Mouse (Mus musculus): Measurements from ENCODE around the gene Plppr2. TPM values are rescaled to one million over a fixed set of nuclear protein-coding genes. Genes with fewer than 3 reads are reported as not detected.

Plppr2 gene
- total and polyA plus RNA-seq, 3 experiments, result 1.3 to 13.9 TPM; not detected in 1

DNA sequence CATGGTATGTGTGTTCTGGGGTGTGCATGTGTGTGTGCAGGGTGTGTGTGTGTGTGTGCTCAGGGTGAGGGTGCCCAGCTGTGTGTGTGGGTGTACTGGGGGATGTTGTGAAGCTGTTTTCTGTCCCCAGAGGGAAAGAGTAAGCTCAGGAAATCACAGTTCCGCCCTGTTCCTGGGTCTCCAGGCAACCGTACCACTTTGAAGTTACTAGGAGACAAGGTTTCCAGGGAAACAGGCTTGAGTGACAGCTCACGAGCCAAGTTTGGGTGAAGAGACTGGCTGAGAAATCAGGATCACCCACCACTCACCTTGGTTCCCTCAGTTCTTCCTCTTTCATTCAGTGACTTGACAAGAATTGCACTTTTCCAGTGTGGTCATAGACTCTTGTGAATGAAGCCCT is 16.8 kb downstream of the Plppr2 start:
- H3K4me3 ChIP-seq (ENCODE audit: control insufficient read depth in 1 of 2, insufficient read depth in 1 of 2, low read depth in 2 of 2, low read length in 2 of 2), result no peak overlapping the region
- H3K9me3 ChIP-seq (replicated peaks; ENCODE audit: insufficient read depth, low read length), result no peaks in the 10 kb centered on the region
- H3K9ac ChIP-seq (ENCODE audit: control insufficient read depth, low read depth, low read length, poor library complexity, severe bottlenecking), result no peak overlapping the region
- H3K79me2 ChIP-seq (ENCODE audit: control insufficient read depth, insufficient read depth, low read length, poor library complexity), result peaks cover 1% of the 10 kb centered on the region; the same call in 1 of the 2 replicates
- DNase-seq (ENCODE audit: low read depth, low spot score), result peak; percentile 47
- H3K27me3 ChIP-seq (ENCODE audit: control insufficient read depth in 1 of 2, insufficient read depth in 2 of 2, low read length in 2 of 2), result no peaks in the 10 kb centered on the region
- TF ChIP-seq NELFE (IDR thresholded peaks at IDR 0.05; ENCODE audit: low read depth, low read length) (no peak), ELF1 (IDR thresholded peaks at IDR 0.05; ENCODE audit: low read depth, low read length) (no peak), MAZ (IDR thresholded peaks at IDR 0.05; ENCODE audit: low read depth, low read length) (no peak), MAX (IDR thresholded peaks at IDR 0.05; ENCODE audit: low read length) (no peak), E2F4 (IDR thresholded peaks at IDR 0.05; ENCODE audit: borderline replicate concordance, low read depth, low read length) (no peak), SMC3 (IDR thresholded peaks at IDR 0.05; ENCODE audit: low read depth, low read length) (no peak), USF2 (IDR thresholded peaks at IDR 0.05; ENCODE audit: borderline replicate concordance in 1 of 2, insufficient read depth in 1 of 2, low read depth in 1 of 2, low read length in 2 of 2) (no peak)
- H3K27ac ChIP-seq (ENCODE audit: control insufficient read depth, low read depth, low read length), result no peak overlapping the region
- H3K36me3 ChIP-seq (ENCODE audit: control insufficient read depth in 1 of 2, insufficient read depth in 2 of 2, low read length in 2 of 2), result peaks cover under 1 to 11% of the 10 kb centered on the region in 2 experiments; a peak in 2 of 4 replicates
- peaks cover 7 to 22% of the 10 kb centered on the region in 2 experiments for H3K4me1 ChIP-seq (ENCODE audit: control insufficient read depth in 1 of 2, insufficient read depth in 2 of 2, low read length in 2 of 2)

- Histone ChIP-seq H3K4me1 (ENCODE audit: control insufficient read depth in 1 of 2, insufficient read depth in 2 of 2, low read length in 2 of 2) (peaks cover 7 to 22% of the 10 kb centered on the region in 2 experiments), H3K27ac (ENCODE audit: control insufficient read depth, low read depth, low read length) (peak overlapping the region; percentile 87), H3K4me3 (ENCODE audit: control insufficient read depth in 1 of 2, insufficient read depth in 1 of 2, low read depth in 2 of 2, low read length in 2 of 2) (peak overlapping the region; percentile 52 to 66), H3K9me3 (replicated peaks; ENCODE audit: insufficient read depth, low read length) (no peaks in the 10 kb centered on the region), H3K27me3 (ENCODE audit: control insufficient read depth in 1 of 2, insufficient read depth in 2 of 2, low read length in 2 of 2) (no peaks in the 10 kb centered on the region), H3K79me2 (ENCODE audit: control insufficient read depth, insufficient read depth, low read length, poor library complexity) (peaks cover 6% of the 10 kb centered on the region), H3K9ac (ENCODE audit: control insufficient read depth, low read depth, low read length, poor library complexity, severe bottlenecking) (peak overlapping the region; percentile 76), H3K36me3 (ENCODE audit: control insufficient read depth in 1 of 2, insufficient read depth in 2 of 2, low read length in 2 of 2) (peaks cover 2 to 15% of the 10 kb centered on the region in 2 experiments; a peak in 2 of 4 replicates)
- TF ChIP-seq TAL1 (IDR thresholded peaks at IDR 0.05; ENCODE audit: low read length), result no peak
- TF ChIP-seq POLR2A (IDR thresholded peaks at IDR 0.05; ENCODE audit: control insufficient read depth in 1 of 2, insufficient read depth in 1 of 2, low read depth in 1 of 2, low read length in 2 of 2, poor library complexity in 1 of 2), result no peak
- TF ChIP-seq TBP (IDR thresholded peaks at IDR 0.05; ENCODE audit: low read depth, low read length), result no peak
- peak; percentile 70 for DNase-seq (ENCODE audit: low read depth, low spot score)
These were observed 17.8 kb downstream of the Plppr2 start for GRCm38 (mm10) chr9:21954635-21955034.

GRCm38 (mm10) chr9:21955225-21955569 is 18.4 kb downstream of the Plppr2 start:
- peaks cover 7 to 28% of the 10 kb centered on the region in 2 experiments for H3K4me1 ChIP-seq (ENCODE audit: control insufficient read depth in 1 of 2, insufficient read depth in 2 of 2, low read length in 2 of 2)
- peaks cover 7 to 21% of the 10 kb centered on the region in 2 experiments for H3K36me3 ChIP-seq (ENCODE audit: control insufficient read depth in 1 of 2, insufficient read depth in 2 of 2, low read length in 2 of 2)
- no peak for DNase-seq (ENCODE audit: low read depth, low spot score)
- H3K9ac ChIP-seq (ENCODE audit: control insufficient read depth, low read depth, low read length, poor library complexity, severe bottlenecking), result peak overlapping the region; percentile 76
- no peaks in the 10 kb centered on the region for H3K27me3 ChIP-seq (ENCODE audit: control insufficient read depth in 1 of 2, insufficient read depth in 2 of 2, low read length in 2 of 2)
- H3K27ac ChIP-seq (ENCODE audit: control insufficient read depth, low read depth, low read length), result peak overlapping the region; percentile 87
- H3K79me2 ChIP-seq (ENCODE audit: control insufficient read depth, insufficient read depth, low read length, poor library complexity), result peaks cover 12% of the 10 kb centered on the region
- H3K9me3 ChIP-seq (replicated peaks; ENCODE audit: insufficient read depth, low read length), result no peaks in the 10 kb centered on the region
- peak in 1 of 3 experiments; percentile 61; a peak in 2 of 6 replicates for TF ChIP-seq CTCF (IDR thresholded peaks at IDR 0.05 in 2 of 3, conservative IDR thresholded peaks at IDR 0.05 in 1 of 3; ENCODE audit: control insufficient read depth in 1 of 3, insufficient read depth in 1 of 3, low read depth in 2 of 3, low read length in 3 of 3, poor library complexity in 1 of 3, severe bottlenecking in 1 of 3)
- TF ChIP-seq SMC3 (IDR thresholded peaks at IDR 0.05; ENCODE audit: low read depth, low read length), result no peak
- peak overlapping the region; percentile 52 to 66 for H3K4me3 ChIP-seq (ENCODE audit: control insufficient read depth in 1 of 2, insufficient read depth in 1 of 2, low read depth in 2 of 2, low read length in 2 of 2)
